Mouse (Mus musculus): ENCODE measurements around the gene Cntnap1. TPM values are rescaled to one million over a fixed set of nuclear protein-coding genes. Genes with fewer than 3 reads are reported as not detected.

Cntnap1 gene
- polyA plus RNA-seq, 1 experiment: 1.5 TPM

DNA sequence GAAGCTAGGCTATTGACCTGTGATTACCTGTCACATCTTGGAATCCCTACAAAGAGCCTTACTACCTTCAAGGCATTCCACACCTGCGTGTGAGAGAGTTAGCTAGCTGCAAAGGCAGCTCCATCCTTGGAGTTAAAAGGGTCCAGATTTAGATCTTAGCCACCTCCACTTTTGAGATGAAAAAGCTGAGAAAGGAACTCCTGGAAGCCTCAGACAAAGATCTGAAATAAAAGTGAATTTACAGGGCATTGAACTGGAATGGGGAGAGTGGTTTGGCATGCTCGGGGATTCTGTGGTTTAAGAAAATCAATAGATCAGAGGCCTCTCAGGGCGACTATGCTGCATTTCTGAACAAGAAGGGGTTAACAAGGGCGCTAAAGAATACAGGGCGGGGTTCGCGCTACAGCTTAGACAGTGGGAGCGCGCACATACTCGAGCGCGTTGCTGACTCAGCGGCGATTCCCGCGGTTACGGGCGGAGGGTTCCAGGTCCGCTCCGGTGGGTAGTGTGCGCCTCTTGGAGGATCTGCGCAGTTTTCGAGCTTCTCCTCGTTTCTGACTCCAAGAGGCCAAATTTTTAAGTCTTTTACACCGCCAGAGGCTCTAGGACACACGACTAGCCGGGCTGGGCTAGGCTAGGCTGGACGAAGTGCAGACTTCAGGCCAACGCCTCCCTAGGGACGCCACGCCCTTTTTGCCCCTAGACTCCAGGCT lies 1.6 kb downstream of the Cntnap1 start:
- Histone ChIP-seq H3K27ac (ENCODE audit: control insufficient read depth, insufficient read depth, low read depth, low read length, poor library complexity) (no peak overlapping the region), H3K4me3 (replicated peaks; ENCODE audit: control insufficient read depth, low read depth, low read length) (peak overlapping the region; percentile 25), H3K4me1 (ENCODE audit: control insufficient read depth, insufficient read depth, low read length) (peaks cover 2% of the 10 kb centered on the region; the same call in 1 of the 2 replicates)
- under 1% methylated on average over 31 of the region's 31 CpGs for WGBS
- TF ChIP-seq POLR2A (IDR thresholded peaks at IDR 0.05; ENCODE audit: borderline replicate concordance, control insufficient read depth, low read depth, low read length) (no peak), CTCF (IDR thresholded peaks at IDR 0.05; ENCODE audit: control insufficient read depth, insufficient read depth, low read length) (no peak)

DNA sequence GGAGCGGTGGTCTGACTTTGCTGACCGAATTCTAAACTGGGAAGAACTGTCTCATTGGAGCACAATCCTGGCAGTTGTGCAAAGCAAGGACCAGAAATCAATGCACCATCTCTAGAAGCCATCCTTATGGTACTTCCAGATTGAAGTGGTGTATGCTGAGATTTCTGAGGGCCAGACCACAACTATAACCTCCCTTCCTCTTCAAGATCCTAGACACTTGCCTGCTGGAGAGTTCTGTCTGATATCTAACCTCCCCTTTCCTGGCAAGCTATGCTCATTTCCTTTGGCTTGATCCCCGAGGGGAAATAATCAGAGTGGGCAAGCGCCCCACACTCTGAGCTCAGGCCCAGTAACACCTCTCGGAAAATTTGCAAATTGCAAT lies 2.1 kb downstream of the Cntnap1 start:
- Histone ChIP-seq H3K4me3 (replicated peaks; ENCODE audit: control insufficient read depth, low read depth, low read length) (no peak overlapping the region), H3K27ac (ENCODE audit: control insufficient read depth, insufficient read depth, low read depth, low read length, poor library complexity) (no peak overlapping the region), H3K4me1 (ENCODE audit: control insufficient read depth, insufficient read depth, low read length) (peaks cover 2% of the 10 kb centered on the region; the same call in 1 of the 2 replicates)
- TF ChIP-seq CTCF (IDR thresholded peaks at IDR 0.05; ENCODE audit: control insufficient read depth, insufficient read depth, low read length) (no peak), POLR2A (IDR thresholded peaks at IDR 0.05; ENCODE audit: borderline replicate concordance, control insufficient read depth, low read depth, low read length) (no peak)
- WGBS: under 1% methylated on average over 5 of the region's 5 CpGs

DNA sequence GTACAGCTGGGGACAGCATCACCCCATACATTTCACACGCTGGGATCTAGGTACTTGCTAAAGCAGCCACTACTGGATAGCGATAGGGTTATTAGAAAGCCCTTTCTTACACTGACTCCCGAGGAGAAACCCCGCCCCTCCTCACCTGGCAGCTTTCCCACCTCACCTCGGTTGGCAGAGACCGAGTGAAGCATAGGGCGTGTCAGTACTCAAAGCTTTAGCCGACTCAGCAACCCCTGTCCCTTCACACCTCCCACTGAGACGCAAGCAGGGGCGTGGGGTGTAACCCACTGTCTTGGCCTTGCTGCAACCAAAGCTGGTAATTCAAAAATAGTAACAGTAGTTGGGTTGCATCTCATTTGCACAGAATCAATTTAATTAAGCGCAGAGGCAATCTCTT lies 2.8 kb downstream of the Cntnap1 start:
- Histone ChIP-seq H3K27ac (ENCODE audit: control insufficient read depth, insufficient read depth, low read depth, low read length, poor library complexity) (no peak overlapping the region), H3K4me1 (ENCODE audit: control insufficient read depth, insufficient read depth, low read length) (peaks cover 2% of the 10 kb centered on the region; the same call in 1 of the 2 replicates), H3K4me3 (replicated peaks; ENCODE audit: control insufficient read depth, low read depth, low read length) (no peak overlapping the region)
- no peak for TF ChIP-seq POLR2A (IDR thresholded peaks at IDR 0.05; ENCODE audit: borderline replicate concordance, control insufficient read depth, low read depth, low read length)
- TF ChIP-seq CTCF (IDR thresholded peaks at IDR 0.05; ENCODE audit: control insufficient read depth, insufficient read depth, low read length): no peak
- WGBS: 12% methylated on average over 11 of the region's 11 CpGs

DNA sequence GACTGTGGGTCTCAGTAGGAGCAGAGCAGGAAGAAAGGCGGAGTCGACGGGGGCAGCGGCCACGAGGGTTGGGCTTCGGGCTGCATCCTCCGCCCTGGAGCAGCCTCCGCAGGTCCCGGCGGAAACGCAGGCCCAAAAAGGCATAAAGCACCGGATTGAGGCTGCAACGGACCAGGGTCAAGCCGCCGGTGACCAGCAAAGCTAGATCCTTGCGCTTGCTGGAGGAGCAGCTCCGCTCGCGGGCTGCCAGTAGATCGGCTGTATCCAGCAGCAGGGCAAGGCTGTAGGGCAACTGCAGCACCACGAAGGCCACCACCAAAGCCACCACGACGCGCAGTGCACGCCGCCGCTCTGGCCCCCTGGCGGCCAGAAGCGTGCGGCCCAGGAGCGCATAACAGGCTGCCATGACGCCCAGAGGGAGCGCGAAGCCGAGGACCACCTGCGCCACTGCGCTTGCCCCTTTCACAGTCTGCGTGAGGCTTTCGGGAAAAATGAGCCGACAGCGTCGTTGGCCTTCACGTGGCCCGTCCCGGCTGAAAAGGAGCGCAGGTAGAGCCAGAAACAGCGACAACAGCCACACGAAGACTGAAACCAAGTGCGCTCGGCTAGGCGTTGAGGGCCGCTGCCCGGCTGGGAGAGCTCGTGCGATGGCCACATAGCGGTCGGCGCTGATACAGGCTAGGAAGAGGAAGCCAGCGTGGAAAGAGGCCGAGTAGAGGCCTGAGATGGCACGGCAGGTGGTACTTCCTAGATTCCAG lies 3.5 kb downstream of the Cntnap1 start:
- peak; percentile 86 for TF ChIP-seq CTCF (IDR thresholded peaks at IDR 0.05; ENCODE audit: control insufficient read depth, insufficient read depth, low read length)
- TF ChIP-seq POLR2A (IDR thresholded peaks at IDR 0.05; ENCODE audit: borderline replicate concordance, control insufficient read depth, low read depth, low read length): no peak; the same call in 1 of the 2 replicates
- no peak overlapping the region; the same call in 1 of the 2 replicates for H3K27ac ChIP-seq (ENCODE audit: control insufficient read depth, insufficient read depth, low read depth, low read length, poor library complexity)
- H3K4me1 ChIP-seq (ENCODE audit: control insufficient read depth, insufficient read depth, low read length): peaks cover 2% of the 10 kb centered on the region; the same call in 1 of the 2 replicates
- peak overlapping the region; percentile 53 for H3K4me3 ChIP-seq (replicated peaks; ENCODE audit: control insufficient read depth, low read depth, low read length)
- WGBS: 1% methylated on average over 61 of the region's 61 CpGs

DNA sequence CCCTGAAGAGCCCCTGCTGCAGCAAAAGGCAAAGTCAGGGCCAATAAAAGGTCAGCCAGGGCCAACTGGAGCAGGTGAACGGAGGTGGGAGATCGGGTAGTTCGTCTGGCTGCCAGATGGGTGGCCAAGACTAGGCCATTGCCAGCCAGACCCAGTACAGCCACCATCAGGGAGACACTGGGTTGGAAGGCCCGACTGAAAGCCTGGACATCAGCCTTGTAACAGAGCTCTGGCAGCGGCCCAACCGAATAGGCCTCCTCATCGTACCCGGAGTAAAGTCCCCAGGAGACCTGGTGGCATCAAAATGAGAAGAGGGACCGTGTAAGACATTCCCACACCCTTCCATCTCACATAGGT lies 4.0 kb downstream of the Cntnap1 start:
- Histone ChIP-seq H3K4me3 (replicated peaks; ENCODE audit: control insufficient read depth, low read depth, low read length) (no peak overlapping the region), H3K4me1 (ENCODE audit: control insufficient read depth, insufficient read depth, low read length) (peaks cover 2% of the 10 kb centered on the region; the same call in 1 of the 2 replicates), H3K27ac (ENCODE audit: control insufficient read depth, insufficient read depth, low read depth, low read length, poor library complexity) (no peak overlapping the region)
- WGBS: 30% methylated on average over 9 of the region's 9 CpGs
- TF ChIP-seq CTCF (IDR thresholded peaks at IDR 0.05; ENCODE audit: control insufficient read depth, insufficient read depth, low read length) (no peak), POLR2A (IDR thresholded peaks at IDR 0.05; ENCODE audit: borderline replicate concordance, control insufficient read depth, low read depth, low read length) (no peak)

DNA sequence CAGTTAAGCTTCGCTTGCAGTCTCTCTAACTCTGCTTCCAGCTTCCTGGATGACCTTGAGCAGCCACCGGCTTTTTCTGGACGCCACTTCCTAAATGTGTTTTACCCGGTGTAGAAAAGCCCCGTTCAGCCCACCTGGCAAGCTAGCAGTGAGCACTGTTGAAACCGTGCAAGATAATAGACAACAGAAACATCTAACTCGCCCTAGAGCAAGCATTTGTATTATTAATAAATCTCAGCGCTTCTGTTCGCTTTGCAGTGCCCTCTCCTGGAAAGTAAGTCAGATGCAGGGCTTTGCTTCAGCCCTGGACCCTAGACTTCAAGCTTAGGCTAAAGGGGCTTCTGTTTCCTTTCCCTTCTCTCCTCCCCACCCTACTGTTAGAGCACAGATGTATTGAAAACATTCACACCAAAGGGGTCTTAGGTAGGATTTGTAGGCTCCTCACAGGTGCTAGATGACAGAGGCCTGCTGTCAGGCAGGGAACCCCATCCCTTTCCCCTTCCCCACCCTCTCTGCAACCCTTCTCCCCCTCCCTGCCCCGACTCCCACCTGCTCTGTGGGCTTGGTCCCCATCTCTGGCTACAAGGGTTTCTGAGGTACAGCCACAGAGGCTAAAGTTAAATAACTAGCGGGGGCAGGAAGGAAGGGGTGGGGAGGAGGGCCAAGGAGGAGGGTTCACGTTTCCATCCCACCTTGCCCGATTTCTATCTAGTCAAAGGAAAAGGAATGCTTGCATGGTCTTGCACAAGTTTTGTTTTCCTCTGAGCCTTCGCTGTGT lies 4.7 kb downstream of the Cntnap1 start, which contains the start of gene Ccr10:
Ccr10 (minus strand) TSS at position 593 of the 778 bp plus-strand sequence.
- TF ChIP-seq CTCF (IDR thresholded peaks at IDR 0.05; ENCODE audit: control insufficient read depth, insufficient read depth, low read length): no peak
- no peak for TF ChIP-seq POLR2A (IDR thresholded peaks at IDR 0.05; ENCODE audit: borderline replicate concordance, control insufficient read depth, low read depth, low read length)
- Histone ChIP-seq H3K4me1 (ENCODE audit: control insufficient read depth, insufficient read depth, low read length) (peaks cover 2% of the 10 kb centered on the region; the same call in 1 of the 2 replicates), H3K27ac (ENCODE audit: control insufficient read depth, insufficient read depth, low read depth, low read length, poor library complexity) (no peak within 1 kb of the TSS), H3K4me3 (replicated peaks; ENCODE audit: control insufficient read depth, low read depth, low read length) (no peak within 1 kb of the TSS)
- 14% methylated on average over 14 of the region's 14 CpGs for WGBS

DNA sequence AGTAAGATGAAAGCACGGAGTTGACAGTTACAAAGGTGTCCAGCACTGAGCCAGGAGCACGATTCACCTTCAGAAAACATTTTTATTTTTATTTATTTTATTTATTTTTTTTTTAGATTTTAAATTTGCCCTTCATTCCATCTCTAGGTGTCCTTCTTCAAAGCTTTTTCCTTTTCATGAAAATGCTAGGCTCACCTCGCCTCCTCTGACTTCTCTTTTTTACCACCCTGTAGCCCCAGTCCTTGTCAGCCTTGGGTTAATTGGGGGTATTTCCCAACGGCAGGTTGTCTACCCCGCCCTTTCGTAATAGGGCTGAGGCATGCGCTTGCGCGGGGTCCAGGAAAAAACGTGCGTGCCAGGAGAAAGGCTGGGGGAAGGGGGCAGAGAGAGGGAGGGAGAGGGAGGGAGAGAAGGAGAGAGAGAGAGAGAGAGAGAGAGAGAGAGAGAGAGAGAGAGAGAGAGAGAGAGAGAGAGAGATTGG lies 5.4 kb downstream of the Cntnap1 start:
- no peak overlapping the region for H3K4me3 ChIP-seq (replicated peaks; ENCODE audit: control insufficient read depth, low read depth, low read length)
- WGBS: 4% methylated on average over 11 of the region's 11 CpGs
- H3K4me1 ChIP-seq (ENCODE audit: control insufficient read depth, insufficient read depth, low read length): peaks cover 2% of the 10 kb centered on the region; the same call in 1 of the 2 replicates
- TF ChIP-seq CTCF (IDR thresholded peaks at IDR 0.05; ENCODE audit: control insufficient read depth, insufficient read depth, low read length) (no peak), POLR2A (IDR thresholded peaks at IDR 0.05; ENCODE audit: borderline replicate concordance, control insufficient read depth, low read depth, low read length) (no peak)
- no peak overlapping the region for H3K27ac ChIP-seq (ENCODE audit: control insufficient read depth, insufficient read depth, low read depth, low read length, poor library complexity)
